Mouse (Mus musculus): ENCODE results near the gene Sec14l5. TPM values are rescaled to one million over a fixed set of nuclear protein-coding genes. Genes with fewer than 3 reads are reported as not detected.

Sec14l5 gene
- total and polyA plus RNA-seq, 3 experiments, result 0.03 TPM; not detected in 2

DNA sequence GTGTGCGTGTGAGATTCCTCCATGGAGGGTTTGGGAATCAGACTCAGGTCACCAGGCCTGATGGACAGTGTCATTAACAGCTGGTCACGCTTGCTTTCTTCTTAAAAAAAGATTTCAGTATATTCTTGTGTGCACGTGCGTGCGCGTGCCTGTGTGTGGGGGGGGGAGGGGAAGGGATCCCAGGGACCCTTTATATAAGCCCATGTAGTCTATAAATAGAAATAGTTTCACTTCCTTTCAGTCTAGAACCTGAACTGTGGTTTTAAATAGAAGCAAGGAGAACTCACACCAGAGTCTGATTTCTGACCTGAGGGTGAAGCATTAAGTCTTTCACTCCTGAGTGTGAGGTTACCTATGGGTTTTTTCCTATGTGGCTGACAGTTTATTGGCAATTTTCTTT is 17.4 kb downstream of the Sec14l5 start (continued):
- no peak for TF ChIP-seq SMC3 (IDR thresholded peaks at IDR 0.05; ENCODE audit: low read depth, low read length)
- TF ChIP-seq RAD21 (IDR thresholded peaks at IDR 0.05; ENCODE audit: low read depth, low read length), result no peak
- no peak for TF ChIP-seq TAL1 (IDR thresholded peaks at IDR 0.05; ENCODE audit: low read length)

DNA sequence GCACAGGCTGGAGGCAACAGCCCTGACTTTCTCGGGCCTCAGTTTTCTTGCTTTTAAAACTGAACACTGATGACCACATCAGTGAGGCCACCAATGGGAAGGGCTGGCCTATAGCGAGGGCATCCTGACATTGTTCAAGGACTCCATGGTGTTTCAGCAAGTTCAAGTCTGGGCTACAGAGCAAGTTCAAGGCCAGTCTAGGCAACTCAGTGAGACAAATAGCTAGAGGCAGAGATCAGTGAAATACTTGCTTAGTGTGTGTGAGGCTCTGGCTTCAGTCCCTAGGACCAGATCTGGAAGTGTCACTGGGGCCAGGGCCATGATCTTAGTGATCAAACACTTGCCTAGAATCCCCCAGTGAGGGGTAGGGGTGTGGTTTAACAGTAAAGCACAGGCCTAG is 21.1 kb downstream of the Sec14l5 start:
- peaks cover 0 to 1% of the 10 kb centered on the region in 2 experiments; a peak in 2 of 4 replicates for H3K27me3 ChIP-seq (ENCODE audit: control insufficient read depth in 1 of 2, insufficient read depth in 2 of 2, low read length in 2 of 2)
- H3K36me3 ChIP-seq (ENCODE audit: control insufficient read depth in 1 of 2, insufficient read depth in 2 of 2, low read length in 2 of 2), result no peaks in the 10 kb centered on the region
- DNase-seq (ENCODE audit: low read depth, low spot score), result no peak
- H3K9ac ChIP-seq (ENCODE audit: control insufficient read depth, low read depth, low read length, poor library complexity, severe bottlenecking), result no peak overlapping the region
- no peaks in the 10 kb centered on the region for H3K9me3 ChIP-seq (replicated peaks; ENCODE audit: insufficient read depth, low read length)
- no peak overlapping the region for H3K4me3 ChIP-seq (ENCODE audit: control insufficient read depth in 1 of 2, insufficient read depth in 1 of 2, low read depth in 2 of 2, low read length in 2 of 2)
- TF ChIP-seq UBTF (IDR thresholded peaks at IDR 0.05; ENCODE audit: borderline replicate concordance, insufficient read depth, low read depth, low read length) (no peak), HCFC1 (IDR thresholded peaks at IDR 0.05; ENCODE audit: low read depth, low read length) (no peak)
- no peaks in the 10 kb centered on the region for H3K4me1 ChIP-seq (ENCODE audit: control insufficient read depth in 1 of 2, insufficient read depth in 2 of 2, low read length in 2 of 2)
- no peaks in the 10 kb centered on the region for H3K79me2 ChIP-seq (ENCODE audit: control insufficient read depth, insufficient read depth, low read length, poor library complexity)
- no peak overlapping the region for H3K27ac ChIP-seq (ENCODE audit: control insufficient read depth, low read depth, low read length)

DNA sequence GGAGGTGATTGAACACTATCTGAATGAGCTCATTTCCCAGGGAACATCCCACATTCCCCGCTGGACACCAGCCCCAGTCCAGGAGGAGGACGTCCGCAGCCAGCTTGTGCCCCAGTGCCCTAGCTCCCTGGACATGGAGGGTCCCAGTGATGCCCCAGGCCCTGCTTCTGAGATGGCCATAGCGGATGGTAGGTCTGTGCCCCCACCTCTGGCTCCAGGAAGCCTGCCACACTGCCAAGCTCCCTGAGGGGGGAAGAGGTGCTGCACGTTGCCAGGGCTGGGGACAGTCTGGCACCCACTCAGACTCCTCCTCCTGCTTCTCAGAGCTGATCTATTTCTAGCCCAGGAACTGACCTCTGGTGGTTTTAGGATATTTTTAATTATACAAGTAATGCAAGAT is 21.9 kb downstream of the Sec14l5 start:
- Histone ChIP-seq H3K27ac (ENCODE audit: control insufficient read depth, low read depth, low read length) (no peak overlapping the region), H3K4me3 (ENCODE audit: control insufficient read depth in 1 of 2, insufficient read depth in 1 of 2, low read depth in 2 of 2, low read length in 2 of 2) (no peak overlapping the region), H3K9me3 (replicated peaks; ENCODE audit: insufficient read depth, low read length) (no peaks in the 10 kb centered on the region), H3K27me3 (ENCODE audit: control insufficient read depth in 1 of 2, insufficient read depth in 2 of 2, low read length in 2 of 2) (peaks cover 0 to 1% of the 10 kb centered on the region in 2 experiments; a peak in 1 of 4 replicates), H3K36me3 (ENCODE audit: control insufficient read depth in 1 of 2, insufficient read depth in 2 of 2, low read length in 2 of 2) (no peaks in the 10 kb centered on the region), H3K79me2 (ENCODE audit: control insufficient read depth, insufficient read depth, low read length, poor library complexity) (no peaks in the 10 kb centered on the region), H3K9ac (ENCODE audit: control insufficient read depth, low read depth, low read length, poor library complexity, severe bottlenecking) (no peak overlapping the region), H3K4me1 (ENCODE audit: control insufficient read depth in 1 of 2, insufficient read depth in 2 of 2, low read length in 2 of 2) (no peaks in the 10 kb centered on the region)
- DNase-seq (ENCODE audit: low read depth, low spot score), result no peak
- TF ChIP-seq ETS1 (IDR thresholded peaks at IDR 0.05; ENCODE audit: low read depth, low read length), result no peak
- TF ChIP-seq RAD21 (IDR thresholded peaks at IDR 0.05; ENCODE audit: low read depth, low read length), result no peak
- no peak for TF ChIP-seq MYC (IDR thresholded peaks at IDR 0.05; ENCODE audit: low read depth, low read length)
- TF ChIP-seq SMC3 (IDR thresholded peaks at IDR 0.05; ENCODE audit: low read depth, low read length), result no peak
- no peak for TF ChIP-seq MAFK (IDR thresholded peaks at IDR 0.05; ENCODE audit: borderline replicate concordance, low read depth, low read length)

DNA sequence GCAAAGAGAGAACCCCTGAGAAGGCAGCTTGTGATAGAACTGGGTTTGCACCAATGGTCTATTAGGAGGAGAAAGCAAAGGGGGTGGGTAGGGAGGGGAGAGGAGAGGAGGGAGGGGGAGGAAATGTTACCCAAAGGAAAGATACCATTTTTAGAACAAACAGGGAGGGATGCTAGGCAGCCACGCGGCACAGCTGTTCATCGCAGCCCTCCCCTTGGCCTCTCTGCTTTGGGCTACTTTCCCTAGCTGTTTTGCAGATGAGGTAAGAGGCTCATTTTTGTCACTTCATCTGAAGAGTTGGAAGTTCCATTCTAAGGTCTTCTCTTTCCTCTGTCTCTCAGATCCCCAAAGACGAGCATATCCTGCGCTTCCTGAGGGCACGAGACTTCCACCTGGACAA is 25.7 kb downstream of the Sec14l5 start:
- no peak for TF ChIP-seq CHD2 (IDR thresholded peaks at IDR 0.05; ENCODE audit: low read length)
- TF ChIP-seq ZKSCAN1 (IDR thresholded peaks at IDR 0.05; ENCODE audit: low read depth, low read length), result no peak
- no peak for TF ChIP-seq HCFC1 (IDR thresholded peaks at IDR 0.05; ENCODE audit: low read depth, low read length)
- no peak for TF ChIP-seq MAZ (IDR thresholded peaks at IDR 0.05; ENCODE audit: low read depth, low read length)
- TF ChIP-seq ETS1 (IDR thresholded peaks at IDR 0.05; ENCODE audit: low read depth, low read length), result no peak
- TF ChIP-seq UBTF (IDR thresholded peaks at IDR 0.05; ENCODE audit: borderline replicate concordance, insufficient read depth, low read depth, low read length), result no peak
- no peak for TF ChIP-seq RCOR1 (IDR thresholded peaks at IDR 0.05; ENCODE audit: low read depth, low read length)
- TF ChIP-seq MEF2A (IDR thresholded peaks at IDR 0.05; ENCODE audit: extremely low read depth, insufficient replicate concordance, low read depth, low read length, poor library complexity, severe bottlenecking), result no peak
- TF ChIP-seq ZNF384 (IDR thresholded peaks at IDR 0.05; ENCODE audit: low read depth, low read length), result no peak
- TF ChIP-seq POLR2AphosphoS5 (IDR thresholded peaks at IDR 0.05; ENCODE audit: borderline replicate concordance, low read depth, low read length), result no peak
- no peak for TF ChIP-seq USF1 (IDR thresholded peaks at IDR 0.05; ENCODE audit: low read depth, low read length)
- no peak for TF ChIP-seq USF2 (IDR thresholded peaks at IDR 0.05; ENCODE audit: borderline replicate concordance in 1 of 2, insufficient read depth in 1 of 2, low read depth in 1 of 2, low read length in 2 of 2)
- TF ChIP-seq GABPA (IDR thresholded peaks at IDR 0.05; ENCODE audit: low read depth, low read length), result no peak
- TF ChIP-seq MXI1 (IDR thresholded peaks at IDR 0.05; ENCODE audit: low read depth, low read length), result no peak
- no peak for TF ChIP-seq JUND (IDR thresholded peaks at IDR 0.05; ENCODE audit: low read depth, low read length)
- H3K79me2 ChIP-seq (ENCODE audit: control insufficient read depth, insufficient read depth, low read length, poor library complexity), result no peaks in the 10 kb centered on the region

More for the DNA sequence above, 25.7 kb downstream of the Sec14l5 start:
- H3K4me3 ChIP-seq (ENCODE audit: control insufficient read depth in 1 of 2, insufficient read depth in 1 of 2, low read depth in 2 of 2, low read length in 2 of 2), result no peak overlapping the region
- H3K9me3 ChIP-seq (replicated peaks; ENCODE audit: insufficient read depth, low read length), result no peaks in the 10 kb centered on the region
- no peak for DNase-seq (ENCODE audit: low read depth, low spot score)
- H3K36me3 ChIP-seq (ENCODE audit: control insufficient read depth in 1 of 2, insufficient read depth in 2 of 2, low read length in 2 of 2), result no peaks in the 10 kb centered on the region
- H3K9ac ChIP-seq (ENCODE audit: control insufficient read depth, low read depth, low read length, poor library complexity, severe bottlenecking), result no peak overlapping the region
- H3K4me1 ChIP-seq (ENCODE audit: control insufficient read depth in 1 of 2, insufficient read depth in 2 of 2, low read length in 2 of 2), result no peaks in the 10 kb centered on the region
- H3K27me3 ChIP-seq (ENCODE audit: control insufficient read depth in 1 of 2, insufficient read depth in 2 of 2, low read length in 2 of 2), result peaks cover 0 to 1% of the 10 kb centered on the region in 2 experiments; a peak in 1 of 4 replicates
- H3K27ac ChIP-seq (ENCODE audit: control insufficient read depth, low read depth, low read length), result no peak overlapping the region
